Mouse (Mus musculus) Patski (cell line): Measurements from ENCODE around the gene Timm8a2. TPM values are rescaled to one million over a fixed set of nuclear protein-coding genes. Genes with fewer than 3 reads are reported as not detected.

Experiments
- ATAC-seq: fragments of 100-300 bp; one replicate; pipeline ENCODE4 v1.8.0; 2021
- CTCF ChIA-PET: fragments of 350-600 bp; sonication (Branson Sonifier 250); formaldehyde crosslinking; loops from one replicate; lab custom pipeline; 2022; ENCODE audit warnings: inconsistent platforms; lab: Charles Lee
- POLR2A ChIA-PET: fragments of 350-600 bp; sonication (Branson Sonifier 250); formaldehyde crosslinking; loops from one replicate; lab custom pipeline; 2022; ENCODE audit warnings: antibody characterized with exemption, inconsistent platforms; lab: Charles Lee
- DNase-seq: peaks from one replicate; pipeline ENCODE4 v3.0.0-alpha.2; 2011; ENCODE audit warnings: low read depth, low spot score
- H3K27me3 ChIP-seq: fragments of 371-371 bp; one replicate; pipeline ENCODE4 v1.5.1; 2021
- CTCF ChIP-seq: fragments of 100-300 bp; IDR thresholded peaks from one replicate; pipeline ENCODE4 v1.5.1; 2021
- in situ Hi-C: fragments of 300-500 bp; cut with MboI; formaldehyde crosslinking; loops from 3 replicates; pipeline ENCODE4 v1.11.1; 2018; ENCODE audit warnings: low pct_unique_long_range_greater_than_20kb, mixed read lengths
- polyA plus RNA-seq: library from polyadenylated mRNA; unstranded; gene quantifications from one replicate; pipeline ENCODE4 v1.2.3, GENCODE M21; 2021

The Timm8a2 gene
- not detected for polyA plus RNA-seq

GRCm38 (mm10) chr14:122034451-122034850, at the start of gene Timm8a2:
TSS of gene Timm8a2 (plus strand) at chr14:122034674.
- no peak for TF ChIP-seq CTCF
- CTCF ChIA-PET: no interaction called here
- POLR2A ChIA-PET: no interaction called here
- H3K27me3 ChIP-seq: no peaks in the 10 kb centered on the region
- ATAC-seq (no peak), DNase-seq (no peak)
- in situ Hi-C loops: no loop called here

DNA sequence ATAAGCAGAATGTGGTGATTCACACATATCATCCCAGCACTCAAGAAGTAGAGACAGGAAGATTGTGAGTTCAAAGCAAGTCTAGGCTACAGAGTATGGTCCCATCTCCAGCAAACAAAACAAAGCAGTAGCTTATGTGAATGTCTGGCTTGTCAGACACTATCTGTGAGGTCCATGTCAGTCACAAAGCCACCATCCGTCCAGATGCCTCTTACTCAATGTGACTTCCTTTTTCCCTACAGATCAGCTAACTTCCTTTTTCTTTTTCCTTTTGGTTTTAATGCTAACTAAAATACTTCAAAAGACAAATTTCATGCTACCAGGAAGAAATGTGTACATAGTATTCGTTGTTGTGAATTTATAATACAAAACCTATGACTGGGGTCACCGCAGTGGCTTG, 49.0 kb upstream of the Timm8a2 start:
- CTCF ChIA-PET: no interaction called here
- POLR2A ChIA-PET: no interaction called here
- ATAC-seq (no peak), DNase-seq (no peak)
- TF ChIP-seq CTCF: no peak
- in situ Hi-C loops: no loop called here
- H3K27me3 ChIP-seq: no peaks in the 10 kb centered on the region

DNA sequence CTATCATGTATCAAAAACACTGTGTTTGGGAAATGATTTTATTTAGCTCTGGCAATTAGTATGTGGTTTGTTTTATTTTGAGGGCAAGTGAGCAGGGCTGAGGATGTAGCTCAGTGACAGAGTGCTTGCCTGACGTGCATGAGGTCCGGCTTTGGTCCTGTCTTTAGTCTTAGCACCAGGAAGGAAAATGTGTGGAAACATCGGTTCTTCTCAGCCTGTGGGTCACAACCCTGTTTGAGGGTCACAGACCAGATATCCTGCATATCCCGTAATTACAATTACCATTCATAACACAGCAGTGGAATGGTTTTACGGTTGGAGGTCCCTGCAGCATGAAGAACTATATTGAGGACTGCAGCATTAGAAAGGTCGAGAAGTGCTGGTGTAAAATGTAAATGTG, 48.4 kb upstream of the Timm8a2 start:
- in situ Hi-C loops: no loop called here
- no peak for DNase-seq
- ATAC-seq: no peak
- ChIA-PET POLR2A (no interaction called here), CTCF (no interaction called here)
- no peak for TF ChIP-seq CTCF
- no peaks in the 10 kb centered on the region for H3K27me3 ChIP-seq

DNA sequence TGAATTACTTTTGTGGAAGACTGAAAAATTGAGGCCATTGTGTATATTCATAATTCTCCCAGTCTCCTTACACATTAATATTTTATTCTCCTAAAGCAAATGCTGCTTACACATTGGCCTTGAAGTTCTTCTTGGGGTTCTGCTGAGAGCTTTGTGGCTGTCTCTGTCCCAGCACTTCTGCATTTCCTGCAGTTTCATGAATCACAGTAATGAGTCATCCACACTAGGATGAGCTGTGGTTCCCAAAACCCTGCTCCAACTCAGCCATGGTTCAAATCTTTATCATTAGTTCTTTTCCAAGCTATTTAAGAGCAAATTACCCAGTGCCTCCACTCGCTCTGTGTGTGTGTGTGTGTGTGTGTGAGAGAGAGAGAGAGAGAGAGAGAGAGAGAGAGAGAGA, 47.2 kb upstream of the Timm8a2 start:
- ATAC-seq (no peak), DNase-seq (no peak)
- CTCF ChIA-PET: interaction anchor here (0.6 to 1.1 kb wide), 2 partner anchors 26 to 36 kb away, joined by 3 to 5 read pairs; no protein-coding TSS in a partner anchor
- POLR2A ChIA-PET: interaction anchor here (0.7 kb wide), 1 partner anchor 29 kb away, joined by 4 read pairs; no protein-coding TSS in a partner anchor
- H3K27me3 ChIP-seq: no peaks in the 10 kb centered on the region
- no peak for TF ChIP-seq CTCF
- in situ Hi-C loops: no loop called here

- POLR2A ChIA-PET: interaction anchor here (0.7 kb wide), 1 partner anchor 29 kb away, joined by 4 read pairs; no protein-coding TSS in a partner anchor
- DNase-seq: no peak
- CTCF ChIA-PET: interaction anchor here (1.1 kb wide), 1 partner anchor 36 kb away, joined by 5 read pairs; no protein-coding TSS in a partner anchor
- in situ Hi-C loops: no loop called here
- no peak for TF ChIP-seq CTCF
- no peaks in the 10 kb centered on the region for H3K27me3 ChIP-seq
- no peak for ATAC-seq
These were observed 46.8 kb upstream of the Timm8a2 start for GRCm38 (mm10) chr14:121987691-121988090.

DNA sequence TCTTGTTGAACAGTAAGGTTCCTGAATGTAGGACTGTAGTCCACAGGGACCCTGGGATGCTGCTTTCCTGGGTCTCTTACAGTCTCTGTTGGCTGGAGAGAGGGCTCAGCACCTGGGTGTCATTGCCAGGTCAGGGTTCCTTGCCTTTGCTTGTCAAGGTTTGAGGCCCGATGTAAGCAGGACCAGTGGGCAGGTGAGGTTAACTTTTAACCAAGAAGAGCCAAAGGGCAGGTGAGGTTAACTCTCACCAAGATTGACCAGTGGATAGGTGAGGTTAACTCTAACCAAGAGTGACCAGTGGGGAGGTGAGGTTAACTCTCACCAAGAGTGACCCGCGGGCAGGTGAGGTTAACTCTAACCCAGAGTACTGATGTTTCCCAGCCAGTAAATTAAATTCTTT, 45.1 kb upstream of the Timm8a2 start:
- ChIA-PET POLR2A (interaction anchor here (0.7 kb wide), 1 partner anchor 25 kb away, joined by 3 read pairs; no protein-coding TSS in a partner anchor), CTCF (no interaction called here)
- no peaks in the 10 kb centered on the region for H3K27me3 ChIP-seq
- in situ Hi-C loops: no loop called here
- DNase-seq: no peak
- no peak for ATAC-seq
- TF ChIP-seq CTCF: no peak

GRCm38 (mm10) chr14:121989869-121990268, 44.6 kb upstream of the Timm8a2 start:
- TF ChIP-seq CTCF: no peak
- POLR2A ChIA-PET: interaction anchor here (0.7 kb wide), 1 partner anchor 25 kb away, joined by 3 read pairs; no protein-coding TSS in a partner anchor
- no peak for ATAC-seq
- no peaks in the 10 kb centered on the region for H3K27me3 ChIP-seq
- in situ Hi-C loops: no loop called here
- CTCF ChIA-PET: no interaction called here
- DNase-seq: no peak

- ATAC-seq (no peak), DNase-seq (no peak)
- in situ Hi-C loops: no loop called here
- H3K27me3 ChIP-seq: no peaks in the 10 kb centered on the region
- POLR2A ChIA-PET: no interaction called here
- no peak for TF ChIP-seq CTCF
- CTCF ChIA-PET: no interaction called here
These were observed 43.6 kb upstream of the Timm8a2 start for GRCm38 (mm10) chr14:121990897-121991296.

GRCm38 (mm10) chr14:121991921-121992320, 42.6 kb upstream of the Timm8a2 start:
- in situ Hi-C loops: no loop called here

DNA sequence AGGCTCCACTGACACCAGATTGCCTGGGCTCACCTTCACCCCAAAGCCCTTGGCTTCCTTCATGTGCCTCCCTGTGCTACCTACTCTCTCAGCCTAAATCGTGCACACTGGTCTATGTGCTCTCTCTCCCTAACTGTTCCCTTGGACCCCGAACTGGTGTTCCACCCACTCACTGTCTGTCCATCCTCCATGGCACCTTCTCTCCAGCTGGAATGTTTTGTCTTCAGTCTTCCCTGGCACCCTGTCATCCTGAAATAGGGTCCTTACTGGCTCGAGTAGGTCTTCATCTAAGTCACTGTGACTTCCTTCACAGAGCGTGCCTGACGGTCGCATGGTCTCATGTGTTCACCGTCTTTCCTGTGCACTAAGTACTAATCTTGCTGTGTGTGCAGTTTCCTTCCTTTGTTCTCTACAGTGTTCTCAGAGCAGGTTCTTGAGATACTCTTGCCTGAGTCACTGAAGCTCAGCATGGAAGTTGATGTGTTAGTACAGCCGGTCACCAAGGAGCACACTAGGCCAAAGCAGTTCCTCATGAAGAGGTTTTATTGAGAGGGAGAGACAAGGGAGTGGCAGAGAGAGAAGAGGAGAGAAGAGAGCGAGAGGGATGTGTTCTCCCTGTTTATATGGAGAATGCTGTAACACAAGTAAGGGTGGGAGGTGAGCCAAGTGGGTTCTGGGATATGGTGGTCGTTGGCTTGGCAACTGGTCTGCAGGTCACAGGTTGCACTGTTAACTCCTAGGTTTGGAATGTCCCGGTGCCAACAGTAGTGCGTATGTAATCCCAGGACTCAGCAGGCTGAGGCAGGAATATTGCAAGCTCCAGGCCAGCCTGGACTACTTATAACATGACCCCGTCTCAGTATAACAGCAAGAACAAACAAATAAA, 41.8 kb upstream of the Timm8a2 start:
- no peak for ATAC-seq
- H3K27me3 ChIP-seq: no peaks in the 10 kb centered on the region
- TF ChIP-seq CTCF: no peak
- DNase-seq: no peak
- in situ Hi-C loops: no loop called here
- ChIA-PET CTCF (no interaction called here), POLR2A (interaction anchor here (0.5 kb wide), 1 partner anchor 21 kb away, joined by 3 read pairs; no protein-coding TSS in a partner anchor)

More at GRCm38 (mm10) chr14:121991921-121992320, 42.6 kb upstream of the Timm8a2 start:
- DNase-seq: no peak
- ChIA-PET POLR2A (no interaction called here), CTCF (no interaction called here)
- ATAC-seq: peak; percentile 72
- H3K27me3 ChIP-seq: no peaks in the 10 kb centered on the region
- no peak for TF ChIP-seq CTCF

DNA sequence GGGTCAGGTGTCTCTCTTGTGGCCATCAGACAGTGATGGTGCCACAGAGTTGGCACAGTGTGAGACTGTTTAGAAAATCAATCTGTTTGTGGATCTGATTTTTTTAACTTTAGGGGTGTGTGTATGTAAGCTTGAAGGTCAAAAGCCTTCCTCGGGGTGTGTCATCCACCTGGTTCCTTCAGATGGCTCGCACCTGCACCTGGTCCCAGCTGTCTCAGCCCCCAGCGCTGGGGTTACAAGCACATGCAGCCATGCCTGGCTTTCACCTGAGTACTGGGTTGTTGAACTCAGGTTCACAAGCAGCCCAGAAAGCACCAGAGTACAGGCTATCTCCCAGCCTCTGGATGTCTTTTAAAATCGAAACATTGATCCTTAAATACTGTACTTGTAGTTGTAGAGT, 40.9 kb upstream of the Timm8a2 start:
- H3K27me3 ChIP-seq: no peaks in the 10 kb centered on the region
- TF ChIP-seq CTCF: no peak
- CTCF ChIA-PET: no interaction called here
- ATAC-seq (no peak), DNase-seq (no peak)
- POLR2A ChIA-PET: interaction anchor here (0.5 kb wide), 1 partner anchor 20 kb away, joined by 3 read pairs; no protein-coding TSS in a partner anchor
- in situ Hi-C loops: no loop called here
